Mouse (Mus musculus) ES-Bruce4 (cell line): ENCODE data around the gene Atp2b2.

Experiments used
- CTCF ChIP-seq: IDR thresholded peaks from one replicate; pipeline ENCODE4 v1.8.1; 2011; ENCODE audit warnings: low read depth, low read length
- EP300 ChIP-seq: IDR thresholded peaks from 2 replicates; pipeline ENCODE4 v1.6.1; 2011; ENCODE audit warnings: low read depth, low read length; ENCODE audit not compliant: insufficient read depth
- POLR2A ChIP-seq: IDR thresholded peaks from one replicate; pipeline ENCODE4 v1.8.1; 2011; ENCODE audit warnings: low read length; ENCODE audit not compliant: insufficient read depth

DNA sequence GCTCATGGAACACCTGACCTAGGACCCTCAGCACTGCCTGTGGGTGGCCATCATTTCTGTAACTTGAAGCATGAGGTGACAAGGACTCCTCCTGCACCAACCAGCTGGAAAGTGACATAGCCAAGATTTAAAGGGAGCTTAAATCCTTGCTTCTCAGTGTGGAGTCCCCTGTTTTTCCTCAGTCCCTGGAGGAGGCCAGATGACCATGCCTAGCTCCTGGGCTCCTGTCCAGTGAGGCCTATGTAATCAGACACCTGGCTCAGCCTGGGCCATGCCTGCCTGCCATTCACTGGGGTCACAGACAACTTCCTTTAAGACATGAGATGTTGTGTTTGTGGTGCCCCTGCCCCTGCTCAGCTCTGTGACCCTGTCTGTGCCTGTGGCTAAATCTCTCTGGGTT, 36.1 kb upstream of the Atp2b2 start:
- TF ChIP-seq POLR2A (no peak), CTCF (no peak), EP300 (no peak)
